In the genomic region with DNA sequence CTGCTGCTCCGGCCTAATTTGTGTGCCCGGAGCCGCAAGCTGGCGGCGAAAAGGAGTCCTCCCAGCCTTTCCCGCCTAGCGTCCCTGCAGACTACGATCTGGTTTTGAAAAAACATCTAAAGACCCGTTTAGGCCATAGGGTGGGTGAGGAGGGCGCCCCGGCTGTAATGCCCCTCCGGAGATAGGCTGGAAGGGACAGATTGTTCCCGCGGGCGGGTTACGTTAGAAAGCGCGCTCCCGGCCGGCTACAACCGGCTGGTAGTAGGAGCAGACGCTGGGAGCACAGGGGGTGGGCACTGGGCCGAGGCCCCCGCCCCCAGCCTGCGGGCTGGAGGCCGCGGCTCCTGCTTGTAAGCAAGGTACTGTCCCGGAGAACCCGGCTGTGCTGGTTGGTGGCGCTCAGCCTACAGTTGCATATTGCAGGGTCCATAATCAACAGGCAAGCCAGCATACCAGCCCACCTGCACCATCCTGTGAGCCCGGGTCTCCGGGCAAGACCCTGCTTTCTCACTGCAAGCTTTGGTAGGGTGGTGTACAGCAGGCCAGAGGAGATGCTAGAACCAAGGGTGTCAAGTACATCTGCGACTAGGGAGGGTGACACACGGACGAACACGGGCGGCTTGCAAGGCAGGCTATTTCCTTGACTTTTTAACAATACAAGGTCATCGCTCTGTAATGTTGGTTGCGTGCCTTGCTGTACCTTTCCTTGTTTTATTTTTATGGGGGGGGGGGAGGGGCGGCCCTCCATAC, we compare ENCODE assay signal across 8 mouse cellular contexts. TPM values are rescaled to one million over a fixed set of nuclear protein-coding genes. Genes with fewer than 3 reads are reported as not detected.
DNase-seq lines count a peak whose midpoint lies in the region; ATAC-seq and TF ChIP-seq lines count a peak whose summit lies in the region.

A gene (minus strand): TSS at position 197 of the 750 bp plus-strand sequence.

- H3K4me3 ChIP-seq in forebrain, embryonic 14.5 days (ENCODE audit: low read depth, low read length), result peak within 1 kb of the TSS; percentile 70
- H3K4me3 ChIP-seq in liver, postnatal 0 days (ENCODE audit: low read depth, low read length), result peak within 1 kb of the TSS; percentile 88
- H3K4me3 ChIP-seq in neural tube, embryonic 12.5 days, result peak within 1 kb of the TSS; percentile 69
- H3K4me3 ChIP-seq in testis, adult 2 months (ENCODE audit: control insufficient read depth, low read depth, low read length), result peak within 1 kb of the TSS; percentile 88

- peaks cover 5% of the 10 kb centered on the region; the same call in 1 of the 2 replicates for H3K4me1 ChIP-seq in forebrain, embryonic 14.5 days (ENCODE audit: control insufficient read depth, insufficient read depth, low read length)
- H3K4me1 ChIP-seq in liver, postnatal 0 days (ENCODE audit: insufficient read depth), result peaks cover 14% of the 10 kb centered on the region
- H3K4me1 ChIP-seq in neural tube, embryonic 12.5 days, result peaks cover 9% of the 10 kb centered on the region
- H3K4me1 ChIP-seq in testis, adult 2 months (ENCODE audit: control insufficient read depth, insufficient read depth, low read length), result peaks cover 7% of the 10 kb centered on the region; the same call in 1 of the 2 replicates

- in situ Hi-C loops in Patski (cut with MboI; ENCODE audit: low pct_unique_long_range_greater_than_20kb), result no loop called here

- DNase-seq in Patski (ENCODE audit: low read depth, low spot score), result no peak
- DNase-seq in cerebellum, adult 11-12 months, result peak; percentile 98
- peak; percentile 70 for DNase-seq in forebrain, embryonic 14.5 days (ENCODE audit: low spot score)
- peak; percentile 78 to 79 for DNase-seq in heart, postnatal 10 days
- DNase-seq in kidney, postnatal 36 days, result peak; percentile 58 to 66
- peak; percentile 64 for DNase-seq in liver, postnatal 0 days

- CTCF ChIA-PET in Patski (lab: Charles Lee), result no interaction called here

- under 1% methylated on average over 40 of the region's 40 CpGs for WGBS in forebrain, embryonic 14.5 days
- WGBS in liver, postnatal 0 days (ENCODE audit: insufficient replicate concordance), result under 1% methylated on average over 40 of the region's 40 CpGs
- WGBS in neural tube, embryonic 12.5 days, result under 1% methylated on average over 40 of the region's 40 CpGs

- no peaks in the 10 kb centered on the region for H3K36me3 ChIP-seq in forebrain, embryonic 14.5 days (ENCODE audit: control insufficient read depth, insufficient read depth, low read length)
- H3K36me3 ChIP-seq in liver, postnatal 0 days (replicated peaks; ENCODE audit: insufficient read depth, low read length), result no peaks in the 10 kb centered on the region; the same call in 1 of the 2 replicates
- H3K36me3 ChIP-seq in neural tube, embryonic 12.5 days, result no peaks in the 10 kb centered on the region
- no peaks in the 10 kb centered on the region for H3K36me3 ChIP-seq in testis, adult 2 months (ENCODE audit: control insufficient read depth, insufficient read depth, low read length)

- peak within 1 kb of the TSS; percentile 77 for H3K9ac ChIP-seq in forebrain, embryonic 14.5 days (ENCODE audit: low read length)
- H3K9ac ChIP-seq in liver, postnatal 0 days (replicated peaks), result peak within 1 kb of the TSS; percentile 95
- peak within 1 kb of the TSS; percentile 80 for H3K9ac ChIP-seq in neural tube, embryonic 12.5 days

- POLR2A ChIA-PET in Patski (lab: Charles Lee), result interaction anchor here (0.6 kb wide), 1 partner anchor 202 kb away, joined by 4 read pairs; no protein-coding TSS in a partner anchor

- TF ChIP-seq CTCF in Patski (IDR thresholded peaks at IDR 0.05), result no peak
- TF ChIP-seq CTCF in liver, postnatal 0 days (IDR thresholded peaks at IDR 0.05; ENCODE audit: low read depth), result no peak
- TF ChIP-seq CTCF in testis, adult 2 months (IDR thresholded peaks at IDR 0.05; ENCODE audit: control insufficient read depth, insufficient read depth, insufficient replicate concordance, low read depth, low read length), result no peak

- H3K9me3 ChIP-seq in forebrain, embryonic 14.5 days (replicated peaks; ENCODE audit: control insufficient read depth, low read length), result no peaks in the 10 kb centered on the region
- no peaks in the 10 kb centered on the region for H3K9me3 ChIP-seq in liver, postnatal 0 days (ENCODE audit: low read length)
- no peaks in the 10 kb centered on the region for H3K9me3 ChIP-seq in neural tube, embryonic 12.5 days

- H3K4me2 ChIP-seq in forebrain, embryonic 14.5 days (ENCODE audit: low read length), result peak within 1 kb of the TSS; percentile 100
- peak within 1 kb of the TSS; percentile 86 for H3K4me2 ChIP-seq in liver, postnatal 0 days (ENCODE audit: low read depth, low read length)
- peak within 1 kb of the TSS; percentile 100 for H3K4me2 ChIP-seq in neural tube, embryonic 12.5 days (replicated peaks)

- intact Hi-C loops in heart, postnatal 10 days (cut with DNase I), result loop anchor here (10.0 kb wide), 1 partner anchor 216 kb away; no protein-coding TSS in a partner anchor

- no peak within 1 kb of the TSS for H3K27ac ChIP-seq in forebrain, embryonic 14.5 days (ENCODE audit: low read depth, low read length)
- H3K27ac ChIP-seq in liver, postnatal 0 days (ENCODE audit: low read depth), result peak within 1 kb of the TSS; percentile 88
- H3K27ac ChIP-seq in neural tube, embryonic 12.5 days, result no peak within 1 kb of the TSS
- H3K27ac ChIP-seq in testis, adult 2 months (ENCODE audit: control insufficient read depth, insufficient read depth, low read depth, low read length), result 0 out of 2 replicates have a peak within 1 kb of the TSS, but pooled peaks have one; percentile 14

- TF ChIP-seq EP300 in liver, postnatal 0 days (IDR thresholded peaks at IDR 0.05; ENCODE audit: low read depth), result no peak

- no peak for TF ChIP-seq POLR2A in testis, adult 2 months (IDR thresholded peaks at IDR 0.05; ENCODE audit: control insufficient read depth, low read depth, low read length)

- peak; percentile 33 for ATAC-seq in Patski
- peak; percentile 85 for ATAC-seq in forebrain, embryonic 14.5 days
- ATAC-seq in liver, postnatal 0 days, result peak; percentile 66
- ATAC-seq in neural tube, embryonic 12.5 days (ENCODE audit: low FRiP score, low read depth), result peak; percentile 70

- H3K27me3 ChIP-seq in Patski, result peaks cover 49% of the 10 kb centered on the region
- peaks cover 35% of the 10 kb centered on the region for H3K27me3 ChIP-seq in forebrain, embryonic 14.5 days (replicated peaks; ENCODE audit: control insufficient read depth, insufficient read depth, low read length)
- peaks cover 32% of the 10 kb centered on the region for H3K27me3 ChIP-seq in liver, postnatal 0 days (ENCODE audit: insufficient read depth, low read length)
- peaks cover 49% of the 10 kb centered on the region for H3K27me3 ChIP-seq in neural tube, embryonic 12.5 days (replicated peaks)
- H3K27me3 ChIP-seq in testis, adult 2 months (ENCODE audit: control insufficient read depth, insufficient read depth, low read length), result peaks cover 2% of the 10 kb centered on the region; the same call in 1 of the 2 replicates

RNA-seq across cellular contexts. Expression of the gene that starts here (rescaled TPM):
- polyA plus RNA-seq in Patski (2021), result 0.81 TPM
- polyA plus RNA-seq in forebrain, embryonic 14.5 days (2014; fragmentation: Nextera tagmentation; extraction: Ambion mirVana), result 0.90 and 2.0 TPM in 2 replicates
- total RNA-seq in heart, postnatal 10 days (2021), result 10 to 100 TPM; 59.0 to 60.3 TPM
- 11.9 and 14.8 TPM in 2 replicates for polyA plus RNA-seq in liver, postnatal 0 days (2015; fragmentation: Nextera tagmentation; extraction: Ambion mirVana)
- 2.5 and 2.9 TPM in 2 replicates for polyA plus RNA-seq in neural tube, embryonic 12.5 days (2016; fragmentation: Nextera tagmentation; extraction: Ambion mirVana)
- polyA plus RNA-seq in testis, adult 2 months (2012; rRNA removed), result 3.9 and 4.0 TPM in 2 replicates

Comparison
In these comparisons a context has a peak if more than half of its experiments do, and no peak if none do; other contexts are left out.
1. Peak in ATAC-seq in Patski; RNA of the gene not detected or under 1 TPM.
2. ATAC-seq: peak in every context shown above with its lines; median percentile 85 in forebrain, embryonic 14.5 days; 70 in neural tube, embryonic 12.5 days; 66 in liver, postnatal 0 days; 33 in Patski.
3. H3K27ac ChIP-seq: peak in liver, postnatal 0 days (single experiment) and testis, adult 2 months (single experiment); none in forebrain, embryonic 14.5 days (single experiment) and neural tube, embryonic 12.5 days (single experiment).
4. Peak in every context shown above with its lines, with median percentiles within 50 percentile points of each other: H3K4me2 ChIP-seq, H3K4me3 ChIP-seq and H3K9ac ChIP-seq.